Mouse (Mus musculus): ENCODE measurements around the gene Dnah10. TPM values are rescaled to one million over a fixed set of nuclear protein-coding genes. Genes with fewer than 3 reads are reported as not detected.
"Not testable (repeated sequence)": the region's sequence is repeated elsewhere in the genome, so short reads cannot be mapped to it uniquely, and the experiment has no call there.

Dnah10 gene
- polyA plus RNA-seq (2012; rRNA removed) = 0.62 and 1.1 TPM in 2 replicates

- DNase-seq (ENCODE audit: low read depth) = no peak
Observed at GRCm38 (mm10) chr5:124724997-124725396, at the start of gene Dnah10. TSS of gene Dnah10 (plus strand) at chr5:124725085.

- no peak for DNase-seq (ENCODE audit: low read depth)
Observed at GRCm38 (mm10) chr5:124713741-124714140, 11.1 kb upstream of the Dnah10 start.

- DNase-seq (ENCODE audit: low read depth) = no peak
Observed at GRCm38 (mm10) chr5:124715135-124715534, 9.8 kb upstream of the Dnah10 start.

- DNase-seq (ENCODE audit: low read depth) = no peak
Observed at GRCm38 (mm10) chr5:124717969-124718368, 6.9 kb upstream of the Dnah10 start.

GRCm38 (mm10) chr5:124718396-124718795, 6.5 kb upstream of the Dnah10 start:
- DNase-seq (ENCODE audit: low read depth) = no peak

GRCm38 (mm10) chr5:124723125-124723524, 1.8 kb upstream of the Dnah10 start:
- DNase-seq (ENCODE audit: low read depth) = no peak

- DNase-seq (ENCODE audit: low read depth) = no peak
Observed at GRCm38 (mm10) chr5:124729662-124730206, 4.8 kb downstream of the Dnah10 start.

GRCm38 (mm10) chr5:124733961-124734360, 9.1 kb downstream of the Dnah10 start:
- DNase-seq (ENCODE audit: low read depth) = no peak

GRCm38 (mm10) chr5:124741898-124742599, 17.2 kb downstream of the Dnah10 start:
- no peak for DNase-seq (ENCODE audit: low read depth)

- no peak for DNase-seq (ENCODE audit: low read depth)
Observed at GRCm38 (mm10) chr5:124743841-124744240, 19.0 kb downstream of the Dnah10 start.

GRCm38 (mm10) chr5:124746220-124746619, 21.3 kb downstream of the Dnah10 start:
- DNase-seq (ENCODE audit: low read depth) = no peak

- no peak for DNase-seq (ENCODE audit: low read depth)
Observed at GRCm38 (mm10) chr5:124748296-124748695, 23.4 kb downstream of the Dnah10 start.

GRCm38 (mm10) chr5:124751656-124752055, 26.8 kb downstream of the Dnah10 start:
- no peak for DNase-seq (ENCODE audit: low read depth)

- no peak for DNase-seq (ENCODE audit: low read depth)
Observed at GRCm38 (mm10) chr5:124761011-124761410, 36.1 kb downstream of the Dnah10 start.

GRCm38 (mm10) chr5:124761787-124762186, 36.9 kb downstream of the Dnah10 start:
- DNase-seq (ENCODE audit: low read depth) = no peak

GRCm38 (mm10) chr5:124774552-124774951, 49.7 kb downstream of the Dnah10 start:
- DNase-seq (ENCODE audit: low read depth) = no peak

GRCm38 (mm10) chr5:124776289-124776688, 51.4 kb downstream of the Dnah10 start:
- DNase-seq (ENCODE audit: low read depth) = not testable (repeated sequence)

- DNase-seq (ENCODE audit: low read depth) = no peak
Observed at GRCm38 (mm10) chr5:124777178-124777709, 52.4 kb downstream of the Dnah10 start.

GRCm38 (mm10) chr5:124779926-124780325, 55.0 kb downstream of the Dnah10 start:
- DNase-seq (ENCODE audit: low read depth) = no peak

GRCm38 (mm10) chr5:124781696-124782095, 56.8 kb downstream of the Dnah10 start:
- no peak for DNase-seq (ENCODE audit: low read depth)

- no peak for DNase-seq (ENCODE audit: low read depth)
Observed at GRCm38 (mm10) chr5:124785650-124786049, 60.8 kb downstream of the Dnah10 start.

- DNase-seq (ENCODE audit: low read depth) = no peak
Observed at GRCm38 (mm10) chr5:124792112-124792511, 67.2 kb downstream of the Dnah10 start.

GRCm38 (mm10) chr5:124809708-124810366, 85.0 kb downstream of the Dnah10 start:
- DNase-seq (ENCODE audit: low read depth) = no peak

All from gonadal fat pad, adult 2 months (tissue).